Mouse (Mus musculus): ENCODE results near the gene Nphp3.

The Nphp3 gene

DNA sequence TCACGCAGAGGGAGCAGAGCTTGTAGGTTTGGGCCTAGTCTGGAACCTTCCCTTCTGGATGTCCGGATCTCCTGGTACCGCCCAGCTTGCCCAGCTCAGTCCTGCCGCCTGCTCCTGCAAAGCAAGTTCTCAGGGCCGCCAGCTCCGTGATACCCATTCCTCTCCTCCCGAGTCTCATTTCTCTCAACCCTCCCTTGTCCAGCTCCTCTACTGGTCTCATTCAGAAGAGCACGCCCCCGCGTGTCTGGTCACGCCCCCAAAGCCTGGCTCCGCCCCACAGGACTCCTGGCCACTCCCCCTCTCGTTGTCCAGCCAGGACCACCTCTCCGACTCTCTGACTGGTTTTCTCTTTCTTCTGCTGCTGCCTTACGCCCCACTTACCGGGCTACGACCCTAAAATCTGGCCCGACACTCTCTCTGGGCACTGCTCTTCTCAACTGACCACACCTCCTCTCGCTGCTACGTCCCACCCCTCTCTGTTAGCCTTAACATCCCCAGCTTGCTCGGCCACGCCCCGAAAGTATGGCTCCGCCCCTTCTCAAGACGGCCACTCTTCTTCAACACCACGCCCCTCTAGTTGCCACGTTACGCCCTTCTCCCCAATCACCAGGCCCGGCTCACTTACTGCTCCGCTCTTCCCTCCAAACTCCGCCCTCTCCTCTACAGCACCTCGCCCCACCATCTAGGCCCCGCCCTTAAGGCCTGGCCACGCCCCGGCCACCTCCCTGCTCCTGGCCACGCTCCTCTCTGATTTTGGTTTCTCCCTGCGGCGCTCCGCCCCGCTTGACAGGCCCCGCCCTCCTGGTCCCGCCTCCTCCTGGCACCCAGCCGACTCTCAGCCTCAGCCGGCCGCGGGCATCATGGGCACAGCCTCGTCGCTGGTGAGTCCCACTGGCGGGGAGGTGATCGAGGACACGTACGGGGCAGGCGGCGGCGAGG is at the start of gene Nphp3:
Nphp3 (plus strand) TSS at position 624 of the 939 bp plus-strand sequence.
- DNase-seq (ENCODE audit: low spot score in 2 of 2), result peak; percentile 95 to 96

DNA sequence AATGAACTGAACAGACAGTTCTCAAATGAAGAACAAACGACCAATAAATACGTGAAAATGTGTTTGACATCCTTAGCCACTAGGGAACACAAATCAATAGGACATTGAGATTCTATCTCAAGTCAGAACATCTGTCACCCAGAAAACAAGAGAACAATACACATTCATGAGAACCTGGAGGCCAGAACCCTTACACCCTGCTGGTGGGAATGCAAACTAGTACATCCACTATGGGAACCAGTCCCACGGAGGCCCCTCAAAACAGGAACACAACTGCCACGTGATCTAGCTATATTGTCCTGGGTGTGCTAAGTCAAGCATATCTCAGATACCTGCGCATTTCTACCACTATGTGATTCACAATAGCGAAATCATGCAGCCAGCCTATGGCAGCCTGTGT is 43.6 kb upstream of the Nphp3 start:
- DNase-seq (ENCODE audit: low spot score in 2 of 2), result no peak

DNA sequence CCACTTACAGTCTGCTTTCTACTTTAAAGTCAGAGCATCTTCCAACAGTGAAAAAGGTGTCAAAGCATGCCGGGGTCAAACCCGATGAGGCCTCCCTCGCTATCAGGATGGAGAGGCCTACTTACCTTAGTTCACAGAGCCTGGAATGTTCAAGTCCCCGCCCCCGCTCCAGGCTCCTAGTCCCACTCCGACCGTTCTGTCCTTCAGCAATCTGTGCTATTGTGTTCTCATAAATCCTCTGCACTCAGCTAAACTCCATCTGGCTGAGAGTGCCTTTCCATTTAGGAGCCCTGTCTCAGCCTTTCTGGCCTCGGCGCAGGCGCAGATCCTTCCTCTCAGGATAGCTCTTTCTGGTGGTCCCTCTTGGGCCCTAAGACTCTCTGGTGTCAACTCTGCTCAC is 42.4 kb upstream of the Nphp3 start:
- no peak for DNase-seq (ENCODE audit: low spot score in 2 of 2)

DNA sequence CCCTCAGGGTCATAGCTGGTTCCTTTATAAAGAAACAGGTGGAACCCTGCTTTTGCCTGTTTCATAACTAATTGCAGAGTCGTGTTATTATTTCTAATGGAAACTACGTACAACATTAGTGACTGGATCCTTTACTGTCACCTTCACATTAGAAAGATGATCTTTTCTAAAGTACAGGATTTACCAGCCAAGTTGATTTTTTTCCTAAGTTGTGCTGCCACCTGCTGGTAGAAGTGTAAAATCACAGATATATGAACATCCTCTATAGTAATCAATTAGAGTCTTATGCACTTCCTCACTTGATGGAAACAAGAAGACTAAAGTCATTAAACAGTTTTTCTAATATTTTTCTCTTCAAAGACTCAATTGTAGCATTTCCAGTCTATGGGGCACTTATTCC is 5.8 kb upstream of the Nphp3 start:
- no peak for DNase-seq (ENCODE audit: low spot score in 2 of 2)

DNA sequence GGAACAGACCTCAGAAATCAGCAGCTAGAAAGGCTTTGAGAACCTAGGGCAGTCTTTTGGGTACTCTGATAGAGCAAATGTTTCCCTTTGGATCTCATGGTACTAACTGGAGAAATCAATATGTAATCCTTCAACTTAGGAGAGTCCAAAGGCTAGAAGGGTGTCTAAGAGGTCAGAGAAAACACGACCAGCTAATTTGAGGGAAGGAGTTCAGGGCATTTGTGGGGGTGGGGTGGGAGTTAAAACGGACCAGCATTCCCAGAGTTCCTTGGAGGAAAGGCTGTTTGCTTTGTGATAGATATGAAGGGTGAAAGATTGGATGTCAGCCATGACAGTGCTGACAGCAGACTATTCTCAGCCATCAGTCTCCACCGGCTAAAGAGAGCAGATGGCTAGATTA is 1.7 kb upstream of the Nphp3 start:
- DNase-seq (ENCODE audit: low spot score in 2 of 2), result no peak

DNA sequence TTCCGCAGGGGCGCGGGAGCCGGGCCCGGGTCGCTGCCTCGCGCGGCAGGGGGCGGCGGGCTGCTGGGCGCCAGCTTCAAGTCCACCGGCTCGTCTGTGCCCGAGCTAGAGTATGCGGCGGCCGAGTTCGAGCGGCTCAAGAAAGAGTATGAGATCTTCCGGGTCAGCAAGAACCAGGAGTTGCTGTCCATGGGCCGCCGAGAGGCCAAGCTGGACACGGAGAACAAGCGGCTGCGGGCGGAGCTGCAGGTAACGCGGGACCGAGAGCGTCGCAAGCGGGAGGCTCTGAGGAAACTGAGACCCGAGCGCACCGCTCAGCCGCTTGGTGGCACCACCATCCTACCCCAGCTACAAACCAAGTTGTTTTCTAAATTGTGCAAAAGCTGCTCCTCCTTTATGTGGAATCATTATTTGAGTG is 578 bp downstream of the Nphp3 start:
- no peak for DNase-seq (ENCODE audit: low spot score in 2 of 2)

DNA sequence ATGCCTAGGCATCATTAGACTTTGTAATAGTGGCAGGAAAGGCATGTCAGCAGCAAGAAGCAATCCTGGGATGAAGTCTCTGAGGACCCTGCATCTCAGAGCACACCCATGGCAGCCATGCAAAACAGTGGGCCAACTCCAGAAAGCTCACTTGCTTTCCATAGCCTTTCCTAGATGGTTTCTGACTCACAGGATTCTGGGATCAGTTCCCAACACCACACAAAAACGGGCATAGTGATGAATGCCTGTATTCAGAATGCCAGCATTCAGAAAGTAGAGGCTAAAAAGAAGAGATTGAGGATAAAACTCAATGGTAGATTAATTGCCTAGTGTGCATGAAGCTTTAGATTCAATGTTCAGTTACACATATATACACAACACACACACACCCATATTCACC is 12.2 kb downstream of the Nphp3 start:
- no peak for DNase-seq (ENCODE audit: low spot score in 2 of 2)

DNA sequence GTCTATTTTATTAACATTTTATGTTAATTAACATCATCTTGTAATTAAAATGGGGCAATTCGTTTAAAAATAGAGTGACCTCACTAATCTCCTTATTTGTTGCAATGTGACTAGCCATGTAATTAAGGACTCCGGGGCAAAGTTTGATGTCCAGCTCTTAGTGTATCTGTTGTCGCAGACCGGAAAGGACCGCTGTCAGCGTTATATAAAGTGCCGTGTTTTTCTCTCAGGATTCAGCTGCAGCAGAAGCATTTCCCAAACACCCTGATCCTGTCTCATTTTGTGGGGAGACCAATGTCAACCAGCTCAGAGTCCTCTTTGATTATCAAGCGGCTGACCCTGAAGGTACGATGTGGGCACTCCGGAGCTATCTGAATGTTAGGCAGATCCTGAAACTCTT is 18.7 kb downstream of the Nphp3 start:
- DNase-seq (ENCODE audit: low spot score in 2 of 2), result no peak

DNA sequence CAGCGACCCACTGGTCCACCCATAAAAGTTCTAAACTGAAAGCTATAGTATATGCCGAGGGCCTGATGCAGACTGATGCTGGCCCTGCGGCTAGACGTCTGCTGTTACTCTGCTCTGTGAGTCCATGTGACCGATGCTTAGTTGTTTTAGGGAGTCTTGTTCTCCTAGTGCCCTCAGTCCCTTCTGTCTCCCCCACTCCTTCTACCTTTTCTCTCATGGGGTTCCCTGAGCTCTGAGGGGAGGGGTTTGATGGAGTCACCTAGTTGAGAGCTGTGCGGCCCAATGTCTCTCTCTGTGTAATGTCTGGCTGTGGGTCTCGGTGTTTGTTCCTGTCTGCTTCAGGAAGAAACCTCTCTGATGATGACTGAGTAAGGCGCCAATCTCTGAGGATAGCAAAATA is 24.8 kb downstream of the Nphp3 start:
- DNase-seq (ENCODE audit: low spot score in 2 of 2), result no peak

DNA sequence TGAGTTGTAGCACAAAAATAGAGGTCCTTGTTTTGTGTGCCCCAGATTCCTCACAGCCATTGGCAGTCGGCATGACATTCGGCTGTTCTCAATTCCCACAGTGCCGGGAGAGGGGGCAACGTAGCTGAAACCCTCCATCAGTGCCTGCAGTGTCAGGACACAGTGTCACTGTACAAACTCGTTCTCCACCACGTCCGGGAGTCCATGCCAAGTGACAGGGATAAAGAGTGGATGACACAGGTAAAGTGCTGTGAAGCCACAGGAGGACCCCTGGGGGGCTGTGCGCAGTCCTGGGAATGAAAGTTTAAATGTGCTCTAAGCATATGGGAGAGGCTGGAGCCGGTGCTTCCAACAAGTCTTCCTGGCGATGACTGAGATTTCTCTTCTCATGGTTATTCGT is 27.5 kb downstream of the Nphp3 start:
- no peak for DNase-seq (ENCODE audit: low spot score in 2 of 2)

DNA sequence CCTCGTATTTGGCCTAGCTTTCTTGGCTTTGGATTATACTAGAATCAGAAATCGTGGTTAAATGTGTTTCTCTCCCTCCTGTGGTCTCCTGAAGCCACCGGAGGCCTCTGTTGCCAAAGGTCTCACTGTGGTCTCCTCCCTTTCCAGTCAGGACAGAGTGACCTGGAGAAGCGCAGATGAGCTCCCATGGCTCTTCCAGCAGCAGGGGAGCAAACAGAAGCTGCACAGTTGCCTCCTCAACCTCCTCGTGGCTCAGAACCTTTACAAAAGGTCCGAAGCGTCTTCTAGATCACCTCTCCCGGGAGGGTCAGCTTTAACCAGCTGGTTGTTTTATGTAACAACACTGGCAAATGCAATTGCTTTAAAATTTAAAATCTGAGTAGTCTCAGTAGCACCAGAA is 31.9 kb downstream of the Nphp3 start:
- no peak for DNase-seq (ENCODE audit: low spot score in 2 of 2)

DNA sequence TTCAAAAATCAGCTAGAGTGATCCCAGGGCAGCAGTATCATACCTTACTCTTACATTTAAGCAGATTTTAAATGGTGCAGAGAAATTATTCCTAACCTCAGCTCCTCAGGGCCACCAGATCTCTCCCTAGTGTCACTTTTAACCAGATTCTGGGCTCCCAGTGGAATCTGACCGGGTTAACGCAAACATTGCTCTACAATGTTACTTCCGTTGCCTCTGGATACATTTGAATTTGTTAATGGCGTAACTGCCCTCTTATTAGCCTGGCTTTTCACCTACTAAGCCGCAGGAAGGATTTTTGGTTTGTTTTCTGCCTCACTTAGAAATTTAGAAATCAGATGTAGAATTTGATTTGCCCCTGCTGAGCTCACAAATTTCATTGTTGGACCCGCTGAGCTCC is 32.4 kb downstream of the Nphp3 start:
- DNase-seq (ENCODE audit: low spot score in 2 of 2), result no peak

DNA sequence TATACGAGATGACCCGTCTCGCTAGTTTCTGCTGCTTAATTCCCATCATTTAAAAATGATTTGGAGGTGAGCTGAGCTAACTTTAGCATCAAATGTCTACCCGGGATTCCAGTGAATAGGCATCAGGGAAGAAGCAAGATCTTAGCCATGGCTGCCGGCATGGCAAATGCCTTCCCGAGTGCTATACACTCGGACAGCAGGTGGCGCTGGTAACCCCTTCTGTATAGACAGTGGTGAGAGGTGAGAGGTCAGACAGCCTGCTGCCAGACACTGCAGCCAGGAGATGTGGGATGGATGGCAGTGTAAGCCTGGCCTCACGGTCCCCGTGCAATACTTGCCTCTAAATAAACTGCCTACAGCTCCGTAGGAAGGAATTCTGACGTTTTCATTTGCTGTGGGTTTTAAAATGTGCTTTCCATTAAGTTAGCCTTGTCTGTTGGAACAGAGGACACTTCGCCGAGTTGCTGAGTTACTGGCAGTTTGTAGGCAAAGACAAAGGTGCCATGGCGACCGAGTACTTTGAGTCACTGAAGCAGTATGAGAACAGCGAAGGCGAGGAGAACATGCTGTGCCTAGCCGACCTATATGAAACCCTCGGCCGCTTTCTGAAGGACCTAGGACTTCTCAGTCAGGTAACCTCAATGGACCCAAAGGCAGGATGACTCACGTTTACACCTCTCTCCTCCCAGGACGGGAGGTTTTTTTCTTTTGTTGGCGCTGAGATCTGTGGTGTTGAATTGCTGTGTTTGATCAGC is 33.1 kb downstream of the Nphp3 start:
- DNase-seq (ENCODE audit: low spot score in 2 of 2), result peak; percentile 61 to 65

DNA sequence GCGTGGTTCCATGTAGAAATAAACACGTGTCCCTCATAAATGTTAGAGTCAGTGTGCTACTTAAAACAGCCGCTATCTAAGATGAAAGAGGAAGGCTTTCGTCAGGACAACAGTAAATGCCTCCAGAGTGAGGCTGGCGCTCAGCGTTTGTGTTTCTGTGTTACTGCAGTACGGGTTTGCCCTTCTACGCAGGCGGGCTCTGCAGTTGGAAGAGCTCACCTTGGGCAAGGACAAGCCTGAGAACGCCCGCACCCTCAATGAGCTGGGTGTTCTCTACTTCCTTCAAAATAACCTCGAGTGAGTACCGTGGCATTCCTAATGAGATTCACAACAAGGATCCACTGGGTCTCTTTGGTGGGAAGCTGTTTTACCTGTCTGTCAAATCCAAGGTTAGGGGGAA is 35.9 kb downstream of the Nphp3 start:
- no peak for DNase-seq (ENCODE audit: low spot score in 2 of 2)

DNA sequence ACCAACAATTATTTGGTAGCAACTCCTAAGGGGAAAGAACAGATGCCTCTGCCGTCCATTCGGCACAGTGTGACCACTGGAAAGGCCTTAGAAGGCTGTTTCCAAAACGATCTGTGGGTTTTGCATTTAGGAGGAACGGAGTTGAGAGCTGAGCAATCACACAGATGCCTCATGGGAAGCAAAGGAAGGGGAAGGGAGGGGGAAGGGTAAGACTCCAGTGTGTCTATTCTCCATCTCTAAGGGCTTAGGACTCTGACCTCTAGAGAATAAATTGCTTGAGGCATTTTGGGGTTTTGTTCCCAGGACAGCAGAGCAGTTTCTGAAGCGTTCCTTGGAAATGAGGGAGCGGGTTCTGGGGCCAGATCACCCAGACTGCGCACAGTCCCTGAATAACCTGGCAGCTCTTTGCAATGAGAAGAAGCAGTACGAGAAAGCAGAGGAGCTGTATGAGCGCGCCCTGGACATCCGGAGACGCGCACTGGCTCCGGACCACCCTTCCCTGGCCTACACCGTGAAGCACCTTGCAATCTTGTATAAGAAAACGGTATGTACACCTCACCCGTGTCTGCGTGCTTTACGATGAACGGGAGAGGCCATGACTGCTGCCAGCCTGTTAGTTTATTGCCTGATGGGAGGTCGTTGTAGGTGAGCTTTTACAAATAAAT is 36.8 kb downstream of the Nphp3 start:
- DNase-seq (ENCODE audit: low spot score in 2 of 2), result no peak

DNA sequence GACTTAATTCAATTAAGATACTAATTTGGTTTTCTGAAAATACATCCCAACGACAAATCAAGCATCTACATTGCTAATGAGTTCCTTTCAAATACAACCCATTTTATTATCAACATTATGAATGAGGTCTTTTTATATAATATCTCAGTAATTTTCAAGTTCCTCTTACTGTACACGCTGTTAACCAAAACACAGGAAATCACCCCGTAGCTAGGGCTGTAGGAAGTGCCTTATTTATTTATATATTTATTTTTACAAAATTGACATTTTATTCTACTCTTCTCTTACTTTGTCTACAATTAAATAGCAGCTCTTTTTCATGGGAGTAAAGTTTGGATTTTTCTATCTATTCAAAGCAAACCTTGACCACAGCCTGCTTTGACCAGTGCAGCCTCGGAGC is 37.4 kb downstream of the Nphp3 start:
- no peak for DNase-seq (ENCODE audit: low spot score in 2 of 2)

DNA sequence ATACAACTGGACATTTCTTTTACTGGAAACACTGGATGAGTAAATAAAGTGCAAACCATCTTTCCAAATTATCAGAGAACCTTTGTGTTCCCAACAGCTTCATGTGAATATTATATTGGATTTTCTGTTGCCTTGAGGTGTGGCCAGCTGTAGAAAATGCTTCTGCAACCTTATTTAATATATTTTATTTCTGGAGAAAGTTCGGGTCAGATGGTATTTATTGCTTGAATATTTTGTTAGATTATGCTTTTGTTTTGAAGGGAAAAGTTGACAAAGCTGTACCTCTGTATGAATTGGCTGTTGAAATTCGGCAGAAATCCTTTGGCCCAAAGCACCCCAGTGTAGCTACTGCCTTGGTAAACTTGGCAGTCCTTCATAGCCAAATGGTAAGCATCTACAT is 38.0 kb downstream of the Nphp3 start, which contains the start of gene Gm28305:
Gm28305 (plus strand) TSS at position 301 of the 400 bp plus-strand sequence.
- no peak for DNase-seq (ENCODE audit: low spot score in 2 of 2)

DNA sequence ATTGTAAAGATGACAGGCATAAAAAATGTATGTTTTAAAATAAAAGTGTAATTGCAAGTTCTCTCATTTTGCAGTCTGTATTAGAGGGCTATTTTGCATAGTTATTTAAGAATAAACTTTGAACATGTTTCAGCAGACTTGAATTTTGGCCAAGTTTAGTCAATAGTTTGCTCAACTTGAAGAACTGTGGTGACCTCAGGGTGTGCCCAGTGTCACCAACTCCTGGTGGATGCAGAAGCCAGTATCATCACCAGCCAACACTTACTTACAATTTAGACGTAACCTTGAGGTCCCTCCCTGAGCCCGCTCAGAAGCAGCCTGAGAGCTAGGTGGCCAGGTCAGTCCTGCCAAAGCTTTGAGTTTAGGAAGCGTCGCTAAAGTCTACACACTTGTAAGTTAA is 41.3 kb downstream of the Nphp3 start:
- DNase-seq (ENCODE audit: low spot score in 2 of 2), result no peak

DNA sequence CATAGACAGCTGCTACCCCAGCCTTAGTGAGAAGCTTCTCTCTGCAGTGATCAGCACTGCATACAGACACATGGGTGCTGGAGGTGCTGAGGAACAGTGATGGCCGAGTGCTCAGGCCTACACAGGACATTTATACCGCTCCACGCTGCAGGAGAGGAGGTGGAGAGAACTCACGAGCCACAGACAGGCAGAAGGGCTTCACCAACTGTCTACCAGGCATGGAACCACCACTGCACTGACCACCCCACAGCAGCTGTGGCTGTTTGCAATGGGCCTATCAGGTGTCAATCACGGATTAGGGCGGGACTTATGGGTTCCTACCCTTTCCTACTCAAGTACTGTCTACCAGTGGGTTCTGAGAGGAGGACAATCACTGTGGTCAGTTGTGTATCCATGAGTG is 48.7 kb downstream of the Nphp3 start:
- DNase-seq (ENCODE audit: low spot score in 2 of 2), result no peak

DNA sequence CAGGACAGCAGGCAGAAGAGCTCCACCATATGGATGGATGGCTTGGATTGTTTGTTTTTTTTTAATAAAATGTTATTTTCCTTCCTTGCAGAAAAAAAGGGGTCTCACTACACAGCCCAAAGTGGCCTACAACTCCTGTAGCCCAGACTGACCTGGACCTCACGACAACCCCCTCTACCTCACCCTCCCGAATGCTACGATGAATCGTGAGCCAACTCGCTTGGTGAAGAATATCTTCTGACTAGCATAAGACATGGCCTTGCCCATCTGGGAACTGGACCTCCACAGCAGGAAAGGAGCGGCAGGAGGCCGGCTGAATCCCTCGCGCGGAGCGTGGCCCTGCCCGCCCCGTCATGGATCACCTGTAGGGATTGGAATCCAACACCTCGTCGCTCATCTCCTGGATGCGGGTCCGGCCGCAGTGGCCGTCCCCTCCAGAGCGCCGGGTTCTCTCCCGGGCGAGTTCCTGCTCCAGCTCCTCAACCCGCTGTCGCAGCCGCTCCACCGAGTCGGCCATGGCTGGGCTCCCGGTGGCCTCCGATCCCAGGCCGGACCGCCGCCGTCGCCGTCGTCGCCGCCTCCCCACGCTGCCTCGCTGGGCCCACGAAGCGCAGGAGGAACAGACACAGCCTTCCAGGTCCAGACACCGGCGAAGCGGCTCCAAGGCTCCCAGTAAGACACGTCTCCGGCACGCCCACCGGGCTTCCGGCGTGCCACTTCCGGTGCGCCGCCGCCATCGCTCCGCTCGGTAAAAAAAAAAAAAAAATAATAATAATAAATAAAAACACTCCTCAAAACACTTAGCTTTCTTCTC is 60.3 kb downstream of the Nphp3 start, which contains the start of gene Uba5:
Uba5 (minus strand) TSS at position 705 of the 814 bp plus-strand sequence.
- DNase-seq (ENCODE audit: low spot score in 2 of 2), result no peak

DNA sequence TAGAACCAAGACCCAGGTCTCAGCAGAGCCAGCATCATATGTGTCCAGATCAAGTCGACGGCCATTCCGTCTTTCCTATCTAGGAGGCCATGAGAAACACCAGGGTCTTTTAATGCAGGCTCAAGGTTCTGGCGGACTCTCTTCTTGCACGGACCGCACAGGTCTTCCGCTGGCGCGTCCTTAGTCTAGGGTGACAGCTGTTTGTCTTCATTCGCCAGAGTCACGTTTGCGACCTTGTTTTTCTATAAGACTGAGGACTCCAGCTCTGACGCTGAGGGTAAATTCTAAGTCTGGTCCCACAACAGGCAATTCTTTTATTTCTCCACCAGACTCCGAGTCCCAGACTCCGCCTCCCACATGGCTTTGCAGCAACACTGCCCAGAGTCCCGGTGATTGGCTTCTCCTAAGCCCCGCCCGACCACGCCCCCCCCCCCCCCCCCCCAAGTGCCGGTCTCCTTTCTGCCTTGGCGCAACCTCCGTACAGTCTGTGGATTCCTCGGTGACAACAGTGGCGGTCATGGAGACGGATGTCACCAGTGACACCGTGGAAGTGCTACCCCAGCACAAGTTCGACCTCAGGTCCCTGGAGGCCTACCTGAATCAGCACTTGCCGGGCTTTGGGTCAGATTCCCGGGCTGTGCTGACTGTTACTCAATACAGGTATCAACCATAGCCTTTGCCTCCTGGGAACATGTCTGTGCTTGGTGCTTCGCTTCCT is 61.1 kb downstream of the Nphp3 start, which contains the start of gene Acad11:
Acad11 (plus strand) TSS at position 134 of the 718 bp plus-strand sequence.
- peak; percentile 81 to 92 for DNase-seq (ENCODE audit: low spot score in 2 of 2)
